Mouse (Mus musculus) kidney, adult 8-10 months (tissue): ENCODE measurements around the gene Krt5.
"Not testable (repeated sequence)": the region's sequence is repeated elsewhere in the genome, so short reads cannot be mapped to it uniquely, and the experiment has no call there.

ENCODE experiments used
- DNase-seq, 2 experiments: peaks; one replicate each; pipeline ENCODE4 v3.0.0; 2022

Krt5 gene

GRCm38 (mm10) chr15:101712720-101713119 lies at the start of gene Krt5:
TSS of gene Krt5 (minus strand) at chr15:101712898.
- DNase-seq, result no peak

GRCm38 (mm10) chr15:101742711-101743110 lies 30.0 kb upstream of the Krt5 start, which contains the start of gene Krt71:
TSS of gene Krt71 (minus strand) at chr15:101743109.
- DNase-seq, result no peak

GRCm38 (mm10) chr15:101737786-101738185 lies 25.1 kb upstream of the Krt5 start:
- no peak for DNase-seq

DNA sequence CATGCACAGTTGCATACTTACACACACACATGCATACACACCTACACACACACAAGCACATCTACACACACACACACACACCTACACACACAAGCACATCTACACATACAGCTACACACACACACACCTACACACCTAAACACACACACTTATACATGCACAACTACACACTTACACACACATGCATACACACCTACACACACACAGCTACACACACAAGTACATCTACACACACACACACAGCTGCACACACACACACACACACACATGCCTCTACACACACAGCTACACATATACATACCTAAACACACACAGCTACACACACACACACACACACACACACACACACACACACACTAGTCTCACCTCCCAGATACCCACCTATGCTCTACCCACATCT lies 18.0 kb upstream of the Krt5 start:
- DNase-seq, result no peak

GRCm38 (mm10) chr15:101724686-101725085 lies 12.0 kb upstream of the Krt5 start:
- no peak for DNase-seq

GRCm38 (mm10) chr15:101715831-101716230 lies 3.1 kb upstream of the Krt5 start:
- DNase-seq, result no peak

- no peak for DNase-seq
Measured at GRCm38 (mm10) chr15:101714356-101714755, 1.7 kb upstream of the Krt5 start.

GRCm38 (mm10) chr15:101713731-101714130 lies 1.0 kb upstream of the Krt5 start:
- DNase-seq, result no peak

GRCm38 (mm10) chr15:101708683-101709082 lies 4.0 kb downstream of the Krt5 start:
- DNase-seq, result no peak

GRCm38 (mm10) chr15:101707454-101707853 lies 5.2 kb downstream of the Krt5 start:
- DNase-seq, result no peak

DNA sequence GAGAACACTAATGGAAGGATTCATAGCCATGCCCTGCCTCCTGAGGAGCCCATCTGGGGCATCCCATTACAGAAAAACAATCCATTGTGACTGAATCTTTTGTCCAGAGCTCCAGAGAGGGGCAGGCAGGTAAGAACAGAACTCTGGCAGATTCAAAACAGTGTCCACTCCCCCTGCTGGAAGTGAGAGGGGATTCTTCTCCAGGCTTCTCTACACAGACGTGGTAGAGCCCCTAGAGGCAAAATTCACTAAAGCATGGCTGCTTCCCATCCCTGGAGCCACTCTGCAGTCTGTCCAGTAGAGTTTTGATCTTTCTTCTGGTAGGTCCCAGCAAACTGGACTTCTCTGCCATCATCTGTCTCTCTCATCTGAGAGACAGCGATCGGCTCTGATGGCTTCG lies 8.6 kb downstream of the Krt5 start:
- DNase-seq, result peak in 1 of 2 experiments; percentile 6

DNA sequence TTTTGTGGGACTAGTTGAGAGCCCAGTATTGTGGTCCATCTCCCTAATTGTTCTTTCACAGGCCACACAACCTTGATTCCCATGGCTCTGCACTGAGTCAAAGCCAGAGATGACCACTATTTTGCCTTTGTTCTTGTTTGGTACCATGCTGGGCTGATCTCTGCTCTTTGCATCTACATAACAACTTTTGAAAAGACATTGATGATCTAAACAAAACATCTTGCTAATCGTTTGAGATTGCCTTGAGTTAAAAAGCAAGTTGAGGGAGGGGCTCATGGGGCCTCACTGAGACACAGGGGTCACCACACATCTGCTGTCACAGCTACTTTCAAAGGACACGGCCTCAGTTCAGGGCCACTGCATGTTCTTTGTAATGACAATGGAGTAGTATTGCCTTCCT lies 10.3 kb downstream of the Krt5 start:
- no peak for DNase-seq

DNA sequence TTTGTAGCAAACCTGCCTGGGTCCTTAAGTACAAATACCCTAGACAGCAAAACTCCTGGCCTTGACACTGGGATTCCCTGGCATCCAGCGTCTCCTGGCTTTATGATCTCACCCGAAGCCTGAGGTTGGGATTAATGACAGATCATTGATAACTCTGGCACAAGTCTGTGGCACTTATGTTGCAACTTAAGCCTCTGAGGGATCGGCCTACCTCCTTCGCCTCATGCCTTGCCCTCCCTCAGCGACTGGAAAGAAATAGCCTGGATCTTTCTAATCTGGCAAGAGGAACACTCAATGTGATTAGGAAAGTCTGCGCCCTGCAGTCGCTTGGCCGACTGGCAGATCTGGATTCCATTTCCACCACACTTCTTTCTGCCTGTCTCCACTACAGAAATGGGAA lies 12.8 kb downstream of the Krt5 start:
- no peak for DNase-seq

GRCm38 (mm10) chr15:101699192-101699591 lies 13.5 kb downstream of the Krt5 start:
- DNase-seq, result no peak

GRCm38 (mm10) chr15:101697326-101698188 lies 15.1 kb downstream of the Krt5 start:
- no peak for DNase-seq

DNA sequence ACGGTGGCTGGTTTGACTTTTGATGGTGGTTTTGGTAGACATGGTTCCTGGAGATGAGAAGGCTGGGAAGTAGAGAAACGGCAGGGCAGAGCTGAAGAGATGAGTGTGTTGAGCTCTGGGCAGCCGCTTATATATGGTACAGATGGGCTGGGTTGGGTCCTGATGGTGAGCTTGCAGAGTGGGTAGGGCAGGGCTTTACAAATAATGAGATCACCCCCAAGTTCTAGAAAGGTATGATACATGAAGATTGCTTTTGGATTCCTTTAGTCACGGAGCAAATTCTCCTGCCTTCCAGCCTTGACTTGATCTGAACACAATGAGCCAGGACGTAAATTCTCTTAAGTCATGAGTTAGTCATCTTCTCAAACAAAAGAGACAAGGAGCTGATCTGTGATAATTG lies 18.5 kb downstream of the Krt5 start, which contains the start of gene Krt6a:
TSS of gene Krt6a (minus strand) at position 101 of the 400 bp plus-strand sequence.
- DNase-seq, result no peak

DNA sequence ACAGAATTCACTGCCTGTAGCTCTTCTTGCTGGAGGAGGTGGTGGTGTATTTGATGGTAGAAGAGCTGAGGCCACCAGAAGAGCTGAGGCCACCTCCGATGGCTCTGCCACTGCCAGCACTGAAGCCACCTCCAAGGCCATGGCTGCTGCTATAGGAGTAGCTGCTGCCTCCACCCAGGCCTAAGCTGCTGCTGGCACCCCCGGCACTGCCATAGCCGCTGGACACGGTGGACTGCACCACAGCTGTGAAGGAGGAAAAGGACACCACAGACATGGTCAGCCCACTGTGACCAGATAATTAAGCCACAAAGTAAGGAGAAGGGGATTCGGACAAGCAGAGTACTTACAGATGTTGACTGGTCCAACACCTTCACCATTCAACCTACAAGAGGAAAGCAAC lies 22.2 kb downstream of the Krt5 start:
- DNase-seq, result not testable (repeated sequence)

- no peak for DNase-seq
Measured at GRCm38 (mm10) chr15:101688161-101688560, 24.5 kb downstream of the Krt5 start.

DNA sequence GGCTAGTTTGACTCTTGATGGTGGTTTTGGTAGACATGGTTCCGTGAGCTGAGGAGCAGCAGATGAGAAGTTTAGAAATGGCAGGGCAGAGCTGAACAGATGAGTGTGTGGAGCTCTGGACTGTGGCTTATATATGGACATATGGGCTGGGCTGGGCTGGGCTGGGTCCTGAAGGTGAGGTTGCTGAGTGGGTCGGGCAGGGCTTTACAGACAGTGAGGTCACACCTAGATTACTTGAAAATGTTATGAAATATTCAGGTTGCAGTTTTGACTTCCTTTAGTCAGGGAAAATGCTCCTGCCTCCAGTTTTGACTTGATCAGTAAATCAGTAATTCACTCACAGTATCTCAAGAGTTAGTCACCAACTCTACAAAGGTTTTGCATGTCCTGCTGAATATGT lies 32.5 kb downstream of the Krt5 start, which contains the start of gene Krt6b:
TSS of gene Krt6b (minus strand) at position 101 of the 400 bp plus-strand sequence.
- DNase-seq, result no peak

- no peak for DNase-seq
Measured at GRCm38 (mm10) chr15:101675978-101676377, 36.7 kb downstream of the Krt5 start.
